Mouse (Mus musculus) forebrain, embryonic 13.5 days (tissue): Measurements from ENCODE around the gene Klhl3. TPM values are rescaled to one million over a fixed set of nuclear protein-coding genes. Genes with fewer than 3 reads are reported as not detected.

Source experiments
- ATAC-seq: fragments of 200-750 bp; cut with Nextera tagmentation; 2 replicates; pipeline ENCODE4 v1.8.0; 2017
- H3K27ac ChIP-seq: fragments of 300-500 bp; sonication (generic); 2 replicates; pipeline ENCODE4 v1.5.1; 2015; ENCODE audit warnings: inconsistent platforms, mild to moderate bottlenecking, moderate library complexity
- H3K27me3 ChIP-seq: fragments of 300-500 bp; sonication (generic); 2 replicates; pipeline ENCODE4 v1.6.1; 2015; ENCODE audit warnings: mild to moderate bottlenecking, inconsistent platforms
- H3K36me3 ChIP-seq: fragments of 300-500 bp; sonication (generic); 2 replicates; pipeline ENCODE4 v1.6.1; 2015; ENCODE audit warnings: mild to moderate bottlenecking, inconsistent platforms; ENCODE audit not compliant: poor library complexity, severe bottlenecking
- H3K4me1 ChIP-seq: fragments of 300-500 bp; sonication (generic); 2 replicates; pipeline ENCODE4 v1.6.1; 2015; ENCODE audit warnings: inconsistent platforms
- H3K4me2 ChIP-seq: fragments of 300-500 bp; sonication (generic); 2 replicates; pipeline ENCODE4 v1.6.1; 2015; ENCODE audit warnings: inconsistent platforms, mild to moderate bottlenecking, moderate library complexity
- H3K4me3 ChIP-seq: fragments of 300-500 bp; sonication (generic); 2 replicates; pipeline ENCODE4 v1.5.1; 2015; ENCODE audit warnings: mild to moderate bottlenecking, inconsistent platforms
- H3K9ac ChIP-seq: fragments of 300-500 bp; sonication (generic); 2 replicates; pipeline ENCODE4 v1.6.1; 2015; ENCODE audit warnings: mild to moderate bottlenecking, inconsistent platforms
- H3K9me3 ChIP-seq: fragments of 300-500 bp; sonication (generic); replicated peaks from 2 replicates; pipeline ENCODE4 v1.6.1; 2016; ENCODE audit warnings: inconsistent platforms
- WGBS: fragments of 180-500 bp; shearing (Covaris S2); methylation state at CpG from one replicate; pipeline ENCODE4 v1.1.7; 2015; 5-methylcytosine and 5-hydroxymethylcytosine counted together
- polyA plus RNA-seq: library from polyadenylated mRNA; unstranded; fragments of >200 nt; fragmentation: Nextera tagmentation; extraction: Ambion mirVana; gene quantifications from 2 replicates; pipeline ENCODE4 v1.2.1, GENCODE M21; 2015

The Klhl3 gene
- polyA plus RNA-seq, 1 experiment from 2014 or later: 5.6 TPM

DNA sequence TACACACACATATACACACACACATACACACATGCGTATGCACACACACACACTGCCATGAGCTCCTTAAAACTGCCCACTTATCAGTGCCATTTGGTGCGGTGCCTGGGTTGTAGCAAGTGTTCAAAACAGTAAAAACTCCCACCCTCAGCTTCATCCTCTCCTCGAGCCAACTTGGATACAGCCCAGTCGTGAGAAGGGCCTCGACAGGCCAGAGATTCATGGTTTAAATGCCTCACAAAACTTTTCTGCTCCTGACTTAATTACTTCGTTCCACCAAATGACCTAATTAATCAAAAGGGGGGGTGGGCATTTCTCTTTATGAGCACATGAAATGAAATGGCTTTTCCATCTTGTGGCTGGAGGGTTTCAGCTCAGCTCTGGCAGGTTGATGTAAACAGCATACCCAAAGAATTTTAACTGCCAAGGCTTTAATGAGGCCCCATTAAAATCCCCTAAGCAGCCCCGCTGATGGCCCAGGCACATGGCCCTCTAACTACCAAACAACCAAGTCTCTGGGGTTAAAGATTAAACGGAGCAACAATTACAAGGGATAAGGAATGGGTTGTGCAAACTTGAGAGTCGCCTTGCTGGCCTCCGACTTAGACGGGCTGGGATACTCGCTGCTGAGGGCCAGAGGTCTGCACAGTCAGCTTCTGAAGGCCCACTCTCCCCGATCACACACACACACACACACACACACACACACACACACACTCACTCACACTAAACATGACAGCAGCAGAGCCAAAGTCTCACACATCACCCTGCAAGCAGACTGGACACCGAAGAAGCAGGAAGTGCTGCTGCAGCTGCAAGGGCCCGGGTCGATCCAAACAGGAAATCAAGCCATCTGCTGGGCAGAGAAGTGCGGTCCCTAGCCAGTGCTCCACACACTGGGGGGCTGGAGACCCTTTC, 55.2 kb downstream of the Klhl3 start:
- peak; percentile 78 for ATAC-seq
- peak overlapping the region; percentile 16; the same call in 1 of the 2 replicates for H3K27ac ChIP-seq
- 37% methylated on average over 17 of the region's 17 CpGs for WGBS
- H3K9me3 ChIP-seq: peaks cover 4% of the 10 kb centered on the region; the same call in 1 of the 2 replicates
- H3K4me1 ChIP-seq: peaks cover 14% of the 10 kb centered on the region
- no peak overlapping the region for H3K4me2 ChIP-seq
- H3K36me3 ChIP-seq: peaks cover 9% of the 10 kb centered on the region; the same call in 1 of the 2 replicates
- H3K9ac ChIP-seq: no peak overlapping the region
- H3K27me3 ChIP-seq: no peaks in the 10 kb centered on the region
- H3K4me3 ChIP-seq: no peak overlapping the region

DNA sequence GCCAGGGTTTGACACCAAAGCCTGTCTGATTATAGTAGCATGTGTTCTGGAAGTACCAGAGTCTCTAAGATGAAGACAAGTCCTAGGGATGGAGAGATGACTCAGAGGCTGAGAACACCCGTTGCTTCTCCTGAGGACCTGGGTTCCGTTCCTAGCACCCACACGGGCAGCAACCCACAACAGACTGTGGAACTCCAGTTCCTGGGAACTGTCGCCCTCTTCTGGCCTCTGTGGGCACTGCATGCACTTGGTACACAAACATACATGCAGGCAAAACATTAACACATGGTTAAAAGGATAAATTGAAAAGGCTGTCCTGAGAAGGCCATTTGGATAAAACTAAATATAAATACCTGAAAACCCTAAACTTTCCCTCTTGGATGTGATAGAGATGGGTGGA, 56.8 kb downstream of the Klhl3 start:
- Histone ChIP-seq H3K9me3 (peaks cover 4% of the 10 kb centered on the region; the same call in 1 of the 2 replicates), H3K4me2 (no peak overlapping the region), H3K27ac (no peak overlapping the region), H3K9ac (no peak overlapping the region), H3K4me3 (no peak overlapping the region), H3K27me3 (no peaks in the 10 kb centered on the region), H3K4me1 (peaks cover 14% of the 10 kb centered on the region), H3K36me3 (peaks cover 3% of the 10 kb centered on the region; the same call in 1 of the 2 replicates)
- 84% methylated on average over 4 of the region's 4 CpGs for WGBS
- no peak for ATAC-seq

DNA sequence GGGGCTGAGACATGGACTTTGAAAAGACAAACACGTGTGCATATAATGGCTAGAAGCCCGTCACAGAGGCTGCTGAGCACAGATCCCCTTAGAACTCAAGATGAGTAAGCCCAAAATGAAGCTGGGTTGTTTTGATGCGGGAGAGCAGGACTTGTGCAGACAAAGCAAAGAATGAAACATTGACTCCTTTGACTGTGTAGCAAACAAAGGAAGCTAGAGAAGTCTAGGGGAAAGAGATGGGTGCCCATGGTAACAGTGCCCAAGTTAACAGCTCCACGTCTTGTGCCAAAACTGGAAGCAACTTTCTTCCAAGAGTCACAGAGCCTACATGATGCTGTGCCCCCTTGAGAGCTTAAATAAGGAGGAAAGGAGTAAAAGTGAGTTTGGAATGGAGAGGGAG, 59.8 kb downstream of the Klhl3 start:
- Histone ChIP-seq H3K9ac (no peak overlapping the region), H3K9me3 (peaks cover 4% of the 10 kb centered on the region; the same call in 1 of the 2 replicates), H3K27ac (no peak overlapping the region), H3K4me3 (no peak overlapping the region), H3K4me2 (no peak overlapping the region), H3K36me3 (peaks cover 3% of the 10 kb centered on the region; the same call in 1 of the 2 replicates), H3K4me1 (peaks cover 12% of the 10 kb centered on the region), H3K27me3 (no peaks in the 10 kb centered on the region)
- ATAC-seq: no peak
- WGBS: 59% methylated on average over 4 of the region's 4 CpGs

DNA sequence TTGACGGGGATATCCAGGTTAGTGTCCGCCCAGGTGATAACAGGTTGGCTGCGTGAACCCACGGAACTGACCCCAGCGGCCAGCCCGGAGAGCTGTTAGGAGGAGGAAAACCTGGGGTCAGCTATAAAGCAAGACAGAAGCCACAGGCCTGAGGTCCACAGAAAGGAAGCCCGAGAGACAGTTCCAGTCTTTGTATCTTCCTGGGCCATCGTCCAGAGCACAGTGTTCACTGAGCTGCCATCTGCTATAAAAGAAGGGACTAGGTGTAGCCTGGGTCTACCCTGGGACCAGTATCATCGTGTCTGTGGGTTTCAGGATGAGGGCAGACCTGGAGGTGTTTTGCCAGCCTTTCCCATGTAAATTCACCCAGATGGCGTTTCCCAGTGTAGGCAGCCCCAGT, 61.7 kb downstream of the Klhl3 start:
- Histone ChIP-seq H3K4me2 (no peak overlapping the region), H3K4me3 (no peak overlapping the region), H3K27me3 (no peaks in the 10 kb centered on the region), H3K36me3 (peaks cover 12% of the 10 kb centered on the region; the same call in 1 of the 2 replicates), H3K9me3 (peaks cover 6% of the 10 kb centered on the region; the same call in 1 of the 2 replicates), H3K9ac (no peak overlapping the region), H3K4me1 (no peaks in the 10 kb centered on the region), H3K27ac (no peak overlapping the region)
- no peak for ATAC-seq
- 85% methylated on average over 10 of the region's 10 CpGs for WGBS

DNA sequence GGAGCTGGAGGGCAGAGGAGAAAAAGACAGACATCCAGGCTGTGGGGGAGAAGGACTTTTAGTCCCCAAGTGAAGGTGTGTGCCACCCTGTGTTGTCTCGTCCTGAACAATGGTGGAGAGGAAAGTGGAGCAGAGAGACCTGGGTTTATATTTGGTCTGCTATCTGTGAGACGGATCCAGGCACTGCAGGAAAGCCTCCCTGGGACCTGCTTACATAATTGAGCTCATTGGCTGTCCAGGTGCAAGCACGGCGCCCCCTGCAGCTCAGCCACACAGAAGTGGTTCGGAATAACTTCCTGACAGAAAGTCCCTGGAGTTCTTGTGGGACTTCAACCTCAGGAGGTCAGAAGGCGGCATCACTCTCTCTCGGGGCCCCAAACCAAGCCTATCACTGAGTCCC, 62.1 kb downstream of the Klhl3 start:
- H3K4me1 ChIP-seq: no peaks in the 10 kb centered on the region
- peaks cover 3% of the 10 kb centered on the region; the same call in 1 of the 2 replicates for H3K9me3 ChIP-seq
- no peak for ATAC-seq
- H3K4me2 ChIP-seq: no peak overlapping the region
- WGBS: 63% methylated on average over 7 of the region's 7 CpGs
- no peak overlapping the region for H3K4me3 ChIP-seq
- no peak overlapping the region for H3K9ac ChIP-seq
- peaks cover 10% of the 10 kb centered on the region; the same call in 1 of the 2 replicates for H3K36me3 ChIP-seq
- no peak overlapping the region for H3K27ac ChIP-seq
- H3K27me3 ChIP-seq: no peaks in the 10 kb centered on the region

DNA sequence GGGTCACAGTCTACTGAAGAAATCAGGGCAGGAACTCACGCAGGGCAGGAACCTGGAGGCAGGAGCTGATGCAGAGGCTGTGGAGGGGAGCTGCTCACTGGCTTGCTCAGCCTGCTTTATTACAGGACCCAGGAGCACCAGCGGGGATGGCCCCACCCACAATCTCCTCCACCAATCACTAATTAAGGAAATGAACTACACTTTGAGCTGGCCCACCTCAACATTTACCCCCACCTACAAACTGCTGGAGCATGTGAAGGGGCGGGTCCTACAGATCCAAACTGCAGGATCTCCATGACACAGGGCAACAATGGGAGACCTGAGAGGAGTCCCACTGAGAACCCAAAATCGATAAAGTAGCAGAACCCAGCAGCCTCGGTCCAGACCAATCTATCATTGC, 64.3 kb downstream of the Klhl3 start:
- H3K4me2 ChIP-seq: no peak overlapping the region
- H3K9ac ChIP-seq: no peak overlapping the region
- no peak overlapping the region for H3K27ac ChIP-seq
- ATAC-seq: no peak
- H3K4me1 ChIP-seq: no peaks in the 10 kb centered on the region
- WGBS: 78% methylated on average over 5 of the region's 5 CpGs
- H3K36me3 ChIP-seq: peaks cover 10% of the 10 kb centered on the region; the same call in 1 of the 2 replicates
- H3K27me3 ChIP-seq: no peaks in the 10 kb centered on the region
- 0 out of 2 replicates have a peak, but pooled peaks cover 3% of the 10 kb centered on the region for H3K9me3 ChIP-seq
- no peak overlapping the region for H3K4me3 ChIP-seq

DNA sequence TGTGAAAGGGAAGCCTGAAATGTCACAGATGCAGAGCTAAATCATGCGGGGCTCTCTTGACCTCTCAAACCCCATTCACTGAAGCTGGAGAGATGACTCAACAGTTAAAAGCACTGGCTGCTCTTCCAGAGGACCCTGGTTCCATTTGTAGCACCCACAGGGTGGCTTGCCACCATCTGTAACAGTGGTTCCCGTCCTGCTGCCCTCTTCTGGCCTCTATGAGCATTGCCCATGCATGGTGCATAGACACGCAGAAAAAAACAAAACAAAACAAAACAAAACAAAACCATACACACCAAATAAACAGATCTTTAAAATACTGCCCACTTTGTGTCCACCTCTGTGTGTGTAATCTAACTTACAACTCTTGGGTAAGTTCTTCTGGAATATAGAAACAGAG, 65.3 kb downstream of the Klhl3 start:
- H3K9ac ChIP-seq: no peak overlapping the region

DNA sequence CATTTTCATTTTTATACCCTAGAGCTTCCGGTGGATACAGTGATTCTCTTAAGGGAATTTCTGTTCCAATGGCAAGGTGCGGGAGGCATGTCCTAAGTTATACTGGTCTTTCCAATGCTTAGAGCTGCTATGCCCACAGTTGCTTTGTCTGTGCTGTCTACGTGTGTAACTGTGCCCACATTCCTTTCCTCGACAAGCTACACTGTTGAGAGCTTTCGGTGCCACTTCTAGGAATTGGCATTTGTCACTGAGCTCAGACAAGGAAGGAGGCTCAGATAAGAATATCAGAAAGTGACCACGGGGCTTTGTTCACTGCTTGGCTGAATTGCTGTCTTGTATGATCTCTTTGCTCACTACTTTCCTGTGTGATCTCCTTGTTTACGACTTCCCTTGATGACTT, 67.2 kb downstream of the Klhl3 start:
- Histone ChIP-seq H3K36me3 (peaks cover 10% of the 10 kb centered on the region; the same call in 1 of the 2 replicates), H3K4me1 (no peaks in the 10 kb centered on the region), H3K9ac (no peak overlapping the region), H3K9me3 (0 out of 2 replicates have a peak, but pooled peaks cover 3% of the 10 kb centered on the region), H3K27ac (no peak overlapping the region), H3K27me3 (no peaks in the 10 kb centered on the region), H3K4me3 (no peak overlapping the region), H3K4me2 (no peak overlapping the region)
- ATAC-seq: no peak
- 95% methylated on average over 7 of the region's 7 CpGs for WGBS

More for the DNA sequence above, 65.3 kb downstream of the Klhl3 start:
- no peak overlapping the region for H3K27ac ChIP-seq
- 80% methylated on average over 3 of the region's 3 CpGs for WGBS
- H3K4me3 ChIP-seq: no peak overlapping the region
- H3K4me2 ChIP-seq: no peak overlapping the region
- no peaks in the 10 kb centered on the region for H3K4me1 ChIP-seq
- no peaks in the 10 kb centered on the region for H3K27me3 ChIP-seq
- H3K36me3 ChIP-seq: peaks cover 10% of the 10 kb centered on the region; the same call in 1 of the 2 replicates
- ATAC-seq: no peak
- H3K9me3 ChIP-seq: 0 out of 2 replicates have a peak, but pooled peaks cover 3% of the 10 kb centered on the region

DNA sequence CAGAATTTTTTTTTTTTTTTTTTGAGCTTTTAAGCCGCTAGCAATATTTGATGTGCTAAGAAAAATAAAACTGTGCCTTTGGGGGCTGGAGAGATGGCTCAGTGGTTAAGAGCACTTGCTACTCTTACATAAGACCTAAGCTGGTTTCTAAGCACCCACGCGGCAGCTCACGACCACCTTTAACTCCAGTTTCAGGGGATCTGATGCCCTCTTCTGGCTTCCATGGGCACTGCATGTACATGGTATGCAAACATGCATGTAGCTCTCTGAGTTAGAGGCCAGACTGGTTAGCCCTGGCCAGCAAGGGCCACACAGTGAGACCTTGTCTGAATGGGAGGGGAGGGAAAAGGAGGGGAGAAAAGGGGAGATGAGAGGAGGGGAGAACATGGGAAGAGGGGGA, 68.1 kb downstream of the Klhl3 start:
- H3K9me3 ChIP-seq: 0 out of 2 replicates have a peak, but pooled peaks cover 3% of the 10 kb centered on the region
- H3K9ac ChIP-seq: no peak overlapping the region
- WGBS: 61% methylated on average over 4 of the region's 4 CpGs
- no peak overlapping the region for H3K4me2 ChIP-seq
- ATAC-seq: no peak
- no peak overlapping the region for H3K4me3 ChIP-seq
- H3K4me1 ChIP-seq: no peaks in the 10 kb centered on the region
- no peaks in the 10 kb centered on the region for H3K27me3 ChIP-seq
- H3K27ac ChIP-seq: no peak overlapping the region
- H3K36me3 ChIP-seq: peaks cover 10% of the 10 kb centered on the region; the same call in 1 of the 2 replicates

DNA sequence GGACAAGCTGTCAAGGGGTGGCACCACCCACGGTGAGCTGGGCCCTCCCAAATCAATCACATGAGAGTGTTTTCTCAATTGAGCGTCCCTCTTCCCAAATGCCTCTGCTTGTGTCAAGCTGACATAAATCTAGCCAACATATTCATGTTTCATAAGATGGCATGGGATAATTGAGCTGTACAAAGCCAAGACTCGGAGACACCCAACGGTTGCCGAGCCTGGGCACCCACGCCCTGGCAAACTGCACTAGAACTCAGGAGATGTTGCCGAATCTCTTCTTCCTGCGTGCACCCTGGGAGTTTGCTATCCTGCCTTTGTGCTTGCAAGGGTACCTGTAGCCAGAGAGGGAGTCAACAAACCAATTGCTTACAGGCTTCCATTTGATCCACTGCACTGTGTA, 70.1 kb downstream of the Klhl3 start:
- 0 out of 2 replicates have a peak, but pooled peaks cover 3% of the 10 kb centered on the region for H3K9me3 ChIP-seq

DNA sequence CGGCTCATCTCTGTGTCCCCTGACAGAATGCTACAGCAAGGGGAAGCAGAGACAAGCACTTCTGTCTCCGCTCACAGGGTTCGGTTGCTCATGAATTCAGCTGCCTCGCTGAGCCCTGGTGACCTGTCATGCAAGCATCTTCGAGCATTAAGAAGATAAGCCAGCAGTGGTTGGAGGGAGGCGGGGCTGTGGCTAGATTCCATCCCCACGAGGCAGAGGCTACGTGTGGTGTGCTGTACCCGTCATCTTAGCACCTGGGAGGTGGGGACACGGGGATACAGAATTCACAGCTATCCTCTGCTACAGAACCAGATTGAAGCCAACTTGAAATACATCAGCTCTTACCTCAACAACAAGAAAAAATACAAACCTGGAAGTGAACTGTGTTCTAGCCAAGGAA, 73.3 kb downstream of the Klhl3 start:
- Histone ChIP-seq H3K36me3 (no peaks in the 10 kb centered on the region), H3K27me3 (no peaks in the 10 kb centered on the region), H3K9ac (no peak overlapping the region), H3K4me2 (no peak overlapping the region), H3K4me1 (no peaks in the 10 kb centered on the region; the same call in 1 of the 2 replicates), H3K4me3 (no peak overlapping the region), H3K27ac (no peak overlapping the region), H3K9me3 (no peaks in the 10 kb centered on the region)
- ATAC-seq: no peak
- WGBS: 75% methylated on average over 10 of the region's 10 CpGs

More for the DNA sequence above, 70.1 kb downstream of the Klhl3 start:
- Histone ChIP-seq H3K27me3 (no peaks in the 10 kb centered on the region), H3K4me2 (no peak overlapping the region), H3K27ac (no peak overlapping the region), H3K9ac (no peak overlapping the region), H3K36me3 (peaks cover 10% of the 10 kb centered on the region; the same call in 1 of the 2 replicates), H3K4me1 (no peaks in the 10 kb centered on the region), H3K4me3 (no peak overlapping the region)
- ATAC-seq: no peak
- WGBS: 95% methylated on average over 8 of the region's 8 CpGs

DNA sequence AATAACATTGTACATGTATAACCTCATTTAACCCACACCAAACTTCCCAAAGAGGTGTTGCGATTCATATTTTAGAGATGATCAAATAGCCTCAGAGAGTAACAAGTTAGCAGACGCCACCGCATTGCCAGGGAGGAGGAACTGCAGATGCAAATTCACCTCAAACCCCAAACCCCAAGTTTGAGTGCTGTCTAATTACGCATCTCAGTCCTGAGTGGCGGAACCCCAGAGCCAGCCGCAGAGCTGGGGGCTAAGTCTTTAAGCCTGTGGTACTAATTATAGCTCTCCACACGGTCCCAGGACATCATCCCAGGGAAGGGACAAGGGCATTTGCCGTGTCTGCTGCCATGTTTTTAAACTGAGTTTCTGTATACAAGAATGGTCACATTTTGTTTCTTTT, 75.9 kb downstream of the Klhl3 start:
- no peaks in the 10 kb centered on the region for H3K9me3 ChIP-seq
- no peak overlapping the region for H3K9ac ChIP-seq
- no peaks in the 10 kb centered on the region for H3K27me3 ChIP-seq
- H3K27ac ChIP-seq: no peak overlapping the region
- no peaks in the 10 kb centered on the region for H3K36me3 ChIP-seq
- no peak overlapping the region for H3K4me3 ChIP-seq
- H3K4me1 ChIP-seq: no peaks in the 10 kb centered on the region; the same call in 1 of the 2 replicates
- H3K4me2 ChIP-seq: no peak overlapping the region
- ATAC-seq: no peak
- WGBS: 79% methylated on average over 8 of the region's 8 CpGs
